Mouse (Mus musculus): ENCODE results near the gene Rapgef4. TPM values are rescaled to one million over a fixed set of nuclear protein-coding genes. Genes with fewer than 3 reads are reported as not detected.
A peak's percentile ranks its signal among the peaks of the same experiment; 100 is the strongest.

The Rapgef4 gene
- polyA plus RNA-seq, 1 experiment from 2014 or later: not detected

DNA sequence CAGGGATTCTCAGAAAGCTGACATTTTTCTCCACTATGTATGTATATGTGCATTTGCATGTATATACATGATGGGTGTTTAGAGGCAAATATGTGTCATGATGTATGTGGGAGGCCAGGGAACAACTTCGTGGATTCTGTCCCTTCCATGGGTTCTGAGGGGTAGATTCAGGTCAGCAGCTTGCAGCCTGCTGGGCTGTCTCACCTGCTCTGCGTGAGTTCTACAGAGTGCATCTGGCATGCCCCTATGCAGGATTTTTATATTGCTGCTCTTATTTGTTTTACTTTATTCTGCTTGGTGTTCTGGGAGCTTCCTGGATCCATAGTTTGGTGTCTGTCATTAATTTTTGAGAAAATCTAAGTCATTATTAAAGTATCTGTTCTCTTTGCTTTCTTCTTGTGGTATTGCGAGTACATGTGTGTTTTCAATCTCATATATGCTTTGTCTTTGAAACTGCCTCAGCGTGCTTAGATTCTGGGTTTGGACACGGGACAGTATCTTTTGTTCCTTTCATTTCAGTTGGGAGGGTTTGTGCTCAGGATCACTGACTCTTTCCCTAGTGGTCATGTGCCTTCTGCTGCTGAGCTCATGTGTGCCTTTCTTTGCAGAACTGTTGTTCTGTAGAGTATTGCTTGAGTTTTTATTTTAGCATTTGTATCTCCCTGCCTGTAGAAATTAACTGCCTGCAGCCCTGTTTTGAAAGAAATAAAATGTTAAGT lies 184.3 kb downstream of the Rapgef4 start:
- no peaks in the 10 kb centered on the region for H3K79me2 ChIP-seq (ENCODE audit: inconsistent target)
- no peak overlapping the region for H3K4me3 ChIP-seq (ENCODE audit: inconsistent target)
- 92% methylated on average over 5 of the region's 5 CpGs for WGBS (ENCODE audit: missing documents)

DNA sequence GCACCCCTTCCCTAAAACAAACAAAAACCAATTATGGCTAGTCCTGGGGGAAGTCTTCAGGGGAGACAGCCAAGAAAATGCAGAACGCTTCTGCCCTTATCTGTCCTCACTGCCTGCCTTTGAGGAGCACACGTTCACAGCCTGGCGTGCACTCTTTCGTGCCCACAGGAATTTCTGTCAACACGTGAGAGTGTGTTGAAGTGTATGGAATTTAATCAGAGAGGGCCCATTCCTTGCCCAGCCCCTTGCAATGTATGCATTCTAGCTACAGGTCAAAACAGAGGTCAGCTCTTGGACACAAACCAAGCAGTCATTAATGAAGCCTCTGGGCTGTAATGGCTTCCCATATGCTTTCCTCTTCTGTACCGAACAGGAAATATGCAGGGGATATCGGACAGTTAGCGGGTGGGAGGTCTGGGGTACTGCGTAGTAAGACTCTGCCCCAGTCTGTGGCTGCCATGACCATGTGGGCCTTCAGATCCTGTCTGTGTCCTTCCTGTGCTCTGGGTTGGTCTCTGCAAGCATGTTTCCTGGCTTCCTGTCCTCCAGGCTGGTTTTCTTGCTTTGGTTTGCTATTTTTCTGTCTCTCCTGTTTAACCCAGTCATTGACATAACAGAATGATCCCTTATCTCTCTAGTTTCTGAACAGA lies 188.5 kb downstream of the Rapgef4 start:
- WGBS (ENCODE audit: missing documents): 76% methylated on average over 9 of the region's 9 CpGs
- Histone ChIP-seq H3K27ac (no peak overlapping the region), H3K79me2 (ENCODE audit: inconsistent target) (no peaks in the 10 kb centered on the region), H3K4me3 (ENCODE audit: inconsistent target) (no peak overlapping the region), H3K36me3 (ENCODE audit: inconsistent target) (no peaks in the 10 kb centered on the region)

More for the DNA sequence above, 184.3 kb downstream of the Rapgef4 start:
- no peak overlapping the region for H3K27ac ChIP-seq
- no peaks in the 10 kb centered on the region for H3K36me3 ChIP-seq (ENCODE audit: inconsistent target)

DNA sequence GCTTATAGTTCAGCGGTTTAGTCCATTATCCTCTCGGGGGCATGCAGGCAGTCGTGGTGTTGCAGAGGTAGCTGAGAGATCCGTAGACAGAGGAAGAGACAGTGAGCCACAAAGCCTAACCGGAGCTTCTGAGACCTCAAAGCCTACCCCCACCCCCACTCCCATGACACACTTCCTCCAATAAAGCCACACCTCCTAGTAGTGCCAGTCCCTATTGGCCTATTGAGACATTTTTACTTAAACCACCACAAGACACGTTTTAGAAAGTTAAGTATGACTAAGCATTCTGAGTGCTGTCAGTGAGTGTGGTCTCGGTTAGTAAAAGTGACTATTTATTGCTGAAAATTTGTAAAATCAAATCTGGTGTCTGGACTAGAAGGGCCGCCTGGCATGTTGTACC lies 189.5 kb downstream of the Rapgef4 start:
- no peaks in the 10 kb centered on the region for H3K79me2 ChIP-seq (ENCODE audit: inconsistent target)
- no peaks in the 10 kb centered on the region for H3K36me3 ChIP-seq (ENCODE audit: inconsistent target)
- WGBS (ENCODE audit: missing documents): 11% methylated on average over 8 of the region's 8 CpGs
- no peak overlapping the region for H3K4me3 ChIP-seq (ENCODE audit: inconsistent target)
- H3K27ac ChIP-seq: peak overlapping the region; percentile 24; the same call in 1 of the 2 replicates

DNA sequence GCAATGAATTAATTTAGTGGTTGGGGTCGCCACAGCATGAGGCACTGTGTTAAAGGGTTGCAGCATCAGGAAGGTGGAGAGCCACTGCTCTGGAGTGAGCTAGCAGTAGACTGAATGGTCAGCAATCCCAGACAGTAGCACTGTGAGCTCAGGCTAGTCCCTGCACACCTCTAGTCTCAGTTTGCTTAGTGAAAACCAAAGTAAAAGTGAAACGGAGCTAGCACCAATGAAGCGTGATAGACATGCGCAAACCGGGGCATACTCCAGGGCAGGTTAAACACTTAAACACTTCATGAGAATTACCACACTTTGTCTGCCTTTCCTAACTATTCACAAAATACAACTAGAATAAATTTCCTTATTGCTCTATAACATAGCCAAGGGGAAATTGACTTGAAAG lies 190.2 kb downstream of the Rapgef4 start:
- Histone ChIP-seq H3K4me3 (ENCODE audit: inconsistent target) (no peak overlapping the region), H3K27ac (peak overlapping the region; percentile 24; the same call in 1 of the 2 replicates), H3K36me3 (ENCODE audit: inconsistent target) (no peaks in the 10 kb centered on the region), H3K79me2 (ENCODE audit: inconsistent target) (no peaks in the 10 kb centered on the region)
- 71% methylated on average over 5 of the region's 5 CpGs for WGBS (ENCODE audit: missing documents)

DNA sequence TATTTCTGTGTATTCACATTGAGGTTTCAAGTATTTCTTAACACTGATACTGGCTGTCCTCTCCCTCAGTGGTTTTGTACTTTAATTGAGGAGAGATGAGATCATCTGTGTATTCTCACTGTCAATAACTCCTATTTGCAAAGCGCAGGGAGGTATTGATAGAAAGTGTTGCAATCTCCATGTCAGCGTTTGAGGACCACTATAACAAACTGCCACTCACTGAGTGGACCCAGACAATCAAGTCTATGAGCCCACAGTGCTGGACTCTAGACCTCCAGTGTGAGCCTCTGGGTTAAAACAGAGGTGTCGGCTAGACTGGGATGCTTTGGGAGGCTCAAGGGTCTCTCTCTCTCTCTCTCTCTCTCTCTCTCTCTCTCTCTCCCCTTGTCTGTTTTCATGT lies 192.0 kb downstream of the Rapgef4 start:
- H3K79me2 ChIP-seq (ENCODE audit: inconsistent target): no peaks in the 10 kb centered on the region
- no peak overlapping the region for H3K4me3 ChIP-seq (ENCODE audit: inconsistent target)
- no peaks in the 10 kb centered on the region for H3K36me3 ChIP-seq (ENCODE audit: inconsistent target)
- no peak overlapping the region for H3K27ac ChIP-seq
- 98% methylated on average over 3 of the region's 3 CpGs for WGBS (ENCODE audit: missing documents)

DNA sequence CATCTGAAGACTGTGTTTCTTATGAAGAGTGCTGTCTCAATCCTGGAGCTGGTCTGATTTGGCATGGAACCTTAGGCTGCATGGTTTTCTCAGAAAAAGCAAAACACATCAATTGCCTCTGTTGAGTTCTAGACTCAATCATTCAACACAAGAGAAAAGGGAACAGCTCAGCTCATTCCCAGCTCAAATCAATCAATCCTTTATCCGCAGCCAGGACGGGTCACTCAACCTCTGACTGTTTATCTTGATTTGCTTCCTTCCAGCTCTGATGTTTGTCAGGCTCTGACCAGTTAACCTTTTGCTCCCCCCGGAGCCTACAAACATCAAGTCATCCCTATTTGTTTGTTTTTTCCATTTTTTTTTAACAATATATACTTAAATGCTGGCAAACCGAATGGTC lies 192.8 kb downstream of the Rapgef4 start:
- 98% methylated on average over 4 of the region's 4 CpGs for WGBS (ENCODE audit: missing documents)
- Histone ChIP-seq H3K36me3 (ENCODE audit: inconsistent target) (no peaks in the 10 kb centered on the region), H3K27ac (no peak overlapping the region), H3K79me2 (ENCODE audit: inconsistent target) (no peaks in the 10 kb centered on the region), H3K4me3 (ENCODE audit: inconsistent target) (no peak overlapping the region)

DNA sequence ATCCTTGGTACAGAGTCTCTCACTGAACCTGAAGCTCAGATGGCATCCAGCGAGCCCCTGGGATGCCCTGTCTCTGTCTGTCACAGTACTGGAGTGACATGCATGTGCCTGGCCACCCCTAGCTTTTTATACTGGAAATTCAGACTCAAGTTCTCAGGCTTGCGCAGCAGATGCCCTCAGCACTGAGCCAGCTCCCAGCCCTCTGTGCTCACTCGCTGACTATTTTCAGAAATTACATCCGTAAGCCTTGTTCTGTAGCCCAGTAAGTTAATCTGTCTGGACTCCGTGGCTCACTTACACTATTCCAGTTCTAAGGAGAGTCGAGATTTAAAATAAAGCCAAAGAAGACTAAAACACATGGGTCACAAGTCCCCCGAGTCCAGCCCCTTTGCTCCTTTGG lies 194.5 kb downstream of the Rapgef4 start:
- 93% methylated on average over 7 of the region's 7 CpGs for WGBS (ENCODE audit: missing documents)
- Histone ChIP-seq H3K4me3 (ENCODE audit: inconsistent target) (no peak overlapping the region), H3K27ac (no peak overlapping the region), H3K36me3 (ENCODE audit: inconsistent target) (no peaks in the 10 kb centered on the region), H3K79me2 (ENCODE audit: inconsistent target) (no peaks in the 10 kb centered on the region)

DNA sequence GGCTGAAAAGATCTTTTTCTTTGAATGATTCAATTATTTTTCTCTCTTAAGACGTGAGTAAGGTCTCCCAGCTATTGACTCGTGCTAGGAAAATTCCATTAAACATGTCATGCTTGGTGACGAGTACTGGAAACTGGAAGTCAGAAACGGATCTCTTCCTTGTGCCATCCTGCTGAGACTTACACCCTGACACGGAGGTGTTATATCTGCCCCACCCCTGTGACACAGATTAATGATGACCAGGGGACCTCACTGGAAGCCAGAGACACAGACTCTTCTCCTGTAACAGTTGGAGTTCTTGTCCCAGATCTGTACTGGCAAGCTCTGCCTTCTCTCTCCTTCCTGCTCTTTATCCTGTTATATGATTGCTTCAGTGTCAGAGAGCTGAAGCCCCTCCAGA lies 194.9 kb downstream of the Rapgef4 start:
- 83% methylated on average over 5 of the region's 5 CpGs for WGBS (ENCODE audit: missing documents)
- Histone ChIP-seq H3K27ac (no peak overlapping the region), H3K36me3 (ENCODE audit: inconsistent target) (no peaks in the 10 kb centered on the region), H3K79me2 (ENCODE audit: inconsistent target) (no peaks in the 10 kb centered on the region), H3K4me3 (ENCODE audit: inconsistent target) (no peak overlapping the region)

DNA sequence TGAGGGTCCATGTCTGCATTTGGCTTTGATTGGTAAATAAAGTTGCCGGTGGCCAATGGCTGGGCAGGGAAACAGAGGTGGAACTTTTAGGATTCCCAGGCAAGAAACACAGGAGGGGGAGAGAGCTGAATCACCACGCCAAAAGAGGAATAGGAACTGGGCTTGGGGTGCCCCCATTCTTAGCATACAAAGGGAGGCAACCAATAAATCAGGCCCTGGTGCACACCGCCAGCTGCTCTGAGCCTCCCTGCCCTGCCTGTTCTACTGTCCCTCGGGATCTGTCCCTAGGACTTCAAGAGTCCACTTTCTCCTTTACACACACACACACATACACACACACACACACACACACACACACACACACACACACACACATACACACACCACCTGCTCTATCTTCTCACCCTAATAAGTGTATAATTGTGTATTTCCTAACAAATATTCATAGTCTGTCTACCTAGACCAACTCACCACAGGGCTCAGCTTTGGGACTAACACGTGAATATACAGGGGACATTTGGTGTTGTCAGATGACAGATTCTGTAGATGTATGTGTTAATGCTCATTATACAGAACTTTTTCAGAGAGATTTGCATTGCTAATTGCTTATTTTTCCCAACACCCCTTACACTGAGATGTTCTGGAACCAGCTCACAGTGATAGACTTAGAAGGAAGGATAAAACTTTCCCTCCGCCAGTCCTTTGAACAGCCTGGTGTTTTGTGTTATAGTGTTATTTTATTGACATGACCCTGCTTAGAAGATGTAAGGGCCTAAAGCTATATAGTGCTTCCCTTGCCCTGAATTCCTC lies 196.4 kb downstream of the Rapgef4 start:
- no peak overlapping the region for H3K4me3 ChIP-seq (ENCODE audit: inconsistent target)
- no peak overlapping the region for H3K27ac ChIP-seq
- WGBS (ENCODE audit: missing documents): 58% methylated on average over 4 of the region's 6 CpGs
- H3K79me2 ChIP-seq (ENCODE audit: inconsistent target): no peaks in the 10 kb centered on the region
- no peaks in the 10 kb centered on the region for H3K36me3 ChIP-seq (ENCODE audit: inconsistent target)

DNA sequence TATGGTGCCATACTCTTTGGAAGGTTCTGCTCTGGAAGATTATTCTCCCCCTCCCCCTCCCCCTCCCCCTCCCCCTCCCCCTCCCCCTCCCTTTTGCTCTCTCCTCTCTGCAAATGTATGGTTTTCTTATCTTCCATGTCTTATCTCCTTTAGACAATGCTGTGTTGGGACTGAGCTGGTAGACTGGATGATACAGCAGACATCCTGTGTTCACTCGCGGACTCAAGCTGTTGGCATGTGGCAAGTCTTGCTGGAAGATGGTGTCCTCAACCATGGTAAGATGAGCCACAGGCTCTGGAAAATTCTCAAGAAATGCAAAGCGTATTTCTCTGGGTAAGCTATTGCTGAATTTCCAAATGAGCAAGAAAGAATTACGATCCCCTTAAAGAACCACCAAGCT lies 197.0 kb downstream of the Rapgef4 start:
- Histone ChIP-seq H3K4me3 (ENCODE audit: inconsistent target) (no peak overlapping the region), H3K27ac (no peak overlapping the region), H3K79me2 (ENCODE audit: inconsistent target) (no peaks in the 10 kb centered on the region), H3K36me3 (ENCODE audit: inconsistent target) (no peaks in the 10 kb centered on the region)
- 97% methylated on average over 4 of the region's 4 CpGs for WGBS (ENCODE audit: missing documents)

DNA sequence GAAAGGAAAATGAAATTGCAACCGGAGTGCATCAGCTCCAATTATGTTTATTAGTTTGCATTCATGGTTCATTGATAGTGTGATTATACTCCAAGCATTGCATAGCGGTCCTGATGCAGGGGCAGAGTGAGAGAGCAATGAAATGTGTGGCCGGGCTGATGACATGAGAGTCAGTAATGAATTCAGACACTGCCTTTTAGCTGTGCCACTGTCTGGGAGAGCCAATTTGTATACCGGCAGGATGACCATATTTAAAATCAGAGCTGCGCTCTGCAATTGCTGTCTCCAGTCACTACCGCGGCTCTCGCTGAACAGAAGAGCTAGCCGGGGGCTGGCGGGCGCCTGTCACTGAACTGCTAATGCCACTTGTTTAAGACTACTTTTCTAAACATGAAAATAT lies 197.5 kb downstream of the Rapgef4 start:
- no peaks in the 10 kb centered on the region for H3K36me3 ChIP-seq (ENCODE audit: inconsistent target)
- 93% methylated on average over 11 of the region's 11 CpGs for WGBS (ENCODE audit: missing documents)
- no peak overlapping the region for H3K4me3 ChIP-seq (ENCODE audit: inconsistent target)
- H3K79me2 ChIP-seq (ENCODE audit: inconsistent target): no peaks in the 10 kb centered on the region
- no peak overlapping the region for H3K27ac ChIP-seq

DNA sequence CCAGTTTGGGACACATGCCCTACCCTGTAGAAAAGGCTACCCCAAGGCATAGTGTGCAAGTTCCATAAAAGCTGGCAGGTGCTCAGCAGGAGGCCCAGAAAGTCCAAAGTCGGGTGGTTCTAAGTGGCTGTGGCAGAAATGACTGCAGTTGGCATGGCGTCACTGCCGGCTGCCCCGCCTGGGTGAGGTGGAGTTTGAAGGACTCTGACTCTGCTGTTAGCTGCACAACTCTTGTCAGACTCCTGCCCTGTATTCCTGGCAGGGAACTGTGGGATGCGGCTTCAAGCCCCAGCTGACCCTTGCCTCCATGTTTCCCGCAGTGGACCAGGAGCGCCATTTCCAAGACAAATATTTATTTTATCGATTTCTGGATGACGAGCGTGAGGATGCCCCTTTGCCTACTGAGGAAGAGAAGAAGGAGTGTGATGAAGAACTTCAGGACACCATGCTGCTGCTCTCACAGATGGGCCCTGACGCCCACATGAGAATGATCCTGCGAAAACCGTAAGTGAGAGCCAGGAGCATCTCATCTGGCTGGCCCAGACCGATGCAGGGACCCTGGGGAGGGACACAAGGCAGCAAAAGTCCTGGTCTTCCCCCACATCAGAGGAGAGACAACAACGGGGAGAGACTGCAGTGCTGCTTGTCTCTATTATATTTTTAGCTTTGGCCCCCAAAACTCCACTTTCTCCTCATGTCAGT lies 198.7 kb downstream of the Rapgef4 start:
- WGBS (ENCODE audit: missing documents): 95% methylated on average over 15 of the region's 15 CpGs
- H3K36me3 ChIP-seq (ENCODE audit: inconsistent target): no peaks in the 10 kb centered on the region
- no peak overlapping the region for H3K27ac ChIP-seq
- no peaks in the 10 kb centered on the region for H3K79me2 ChIP-seq (ENCODE audit: inconsistent target)
- no peak overlapping the region for H3K4me3 ChIP-seq (ENCODE audit: inconsistent target)

DNA sequence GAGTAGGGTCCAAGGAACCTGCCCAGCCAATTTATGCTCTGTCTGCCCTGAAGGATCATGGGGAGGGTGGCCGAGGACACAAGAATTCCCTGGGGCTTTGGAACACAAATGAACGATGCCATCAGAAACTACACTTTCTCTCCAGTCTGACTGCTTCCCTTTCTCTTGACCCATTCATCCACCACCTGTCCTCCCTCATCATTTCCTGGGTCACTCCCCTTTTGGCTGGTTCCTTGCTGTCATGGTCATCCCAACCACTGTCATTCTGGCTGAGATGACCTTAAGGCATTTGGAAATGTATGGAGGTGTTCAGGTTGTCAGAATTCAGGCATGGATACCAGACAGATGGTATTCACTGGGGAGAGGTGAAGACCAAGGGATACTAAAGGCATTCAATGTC lies 200.4 kb downstream of the Rapgef4 start:
- Histone ChIP-seq H3K79me2 (ENCODE audit: inconsistent target) (no peaks in the 10 kb centered on the region), H3K36me3 (ENCODE audit: inconsistent target) (no peaks in the 10 kb centered on the region), H3K27ac (no peak overlapping the region), H3K4me3 (ENCODE audit: inconsistent target) (no peak overlapping the region)
- 93% methylated on average over 2 of the region's 2 CpGs for WGBS (ENCODE audit: missing documents)

DNA sequence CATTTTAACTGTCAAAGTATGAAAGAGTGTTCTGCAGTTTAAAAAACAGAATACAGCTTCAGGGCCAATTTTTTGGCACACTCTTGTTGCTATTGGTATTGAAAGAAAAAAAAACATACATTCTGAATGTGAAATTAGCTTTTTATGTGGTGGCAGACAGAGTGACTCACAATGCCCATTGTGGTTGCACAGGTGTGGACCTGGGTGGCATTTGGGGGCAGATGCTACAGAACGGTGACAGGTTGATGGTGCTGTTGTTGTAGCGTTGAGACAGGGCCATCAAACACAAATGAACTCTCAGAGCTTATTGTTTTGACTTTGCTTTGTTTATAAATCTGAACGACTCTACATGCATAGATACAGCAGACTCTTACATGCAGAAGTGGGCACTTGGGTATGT lies 202.7 kb downstream of the Rapgef4 start:
- Histone ChIP-seq H3K27ac (no peak overlapping the region), H3K4me3 (ENCODE audit: inconsistent target) (no peak overlapping the region), H3K36me3 (ENCODE audit: inconsistent target) (no peaks in the 10 kb centered on the region), H3K79me2 (ENCODE audit: inconsistent target) (no peaks in the 10 kb centered on the region)
- WGBS (ENCODE audit: missing documents): 96% methylated on average over 3 of the region's 3 CpGs

Measured in macrophage (primary cell).